In the genomic region with DNA sequence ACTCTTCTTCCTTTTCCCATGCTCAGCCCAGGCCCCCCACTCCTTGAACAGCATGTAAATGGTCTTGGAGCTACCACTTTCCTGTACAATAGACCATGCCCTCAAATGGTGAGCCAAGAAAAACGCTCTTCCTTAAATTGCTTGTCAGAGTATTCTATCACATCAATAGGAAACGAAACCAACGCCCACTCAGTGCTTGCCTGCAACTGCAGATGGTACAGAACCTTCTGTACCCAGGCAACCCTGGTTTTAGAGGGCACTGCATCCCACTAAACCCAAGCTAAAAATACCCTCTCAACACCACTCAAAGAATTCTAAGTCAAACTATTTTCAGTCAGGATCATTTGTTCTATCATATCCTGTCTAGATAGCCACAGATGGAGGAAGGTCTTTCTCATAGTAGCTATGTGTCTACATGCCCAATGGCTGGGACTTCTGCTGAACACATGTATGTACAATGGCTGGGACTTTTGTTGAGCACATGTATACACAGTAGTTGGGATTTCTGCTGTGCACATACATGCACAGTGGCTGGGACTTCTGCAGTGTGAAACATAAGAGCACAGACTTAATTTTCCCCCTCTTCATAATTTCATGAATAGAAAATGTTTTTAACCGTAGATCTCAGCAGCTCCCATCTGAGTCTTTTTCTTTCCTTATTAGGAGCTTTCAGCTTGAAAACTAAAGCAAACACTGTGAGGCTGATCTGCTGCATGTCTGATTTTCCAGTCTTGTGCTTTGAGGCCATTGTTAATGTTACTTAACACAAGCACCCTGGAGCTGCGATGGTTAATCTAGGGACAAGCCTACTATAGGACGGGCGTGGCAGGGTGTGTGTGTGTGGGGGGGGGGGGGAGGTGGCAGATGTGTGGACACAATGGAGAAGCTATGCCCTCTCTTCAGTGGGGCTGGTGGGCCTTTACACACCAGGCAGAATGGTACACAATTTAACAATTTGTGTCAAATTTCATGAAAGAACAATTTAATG, we compare ENCODE assay signal across 11 mouse cellular contexts. TPM values are rescaled to one million over a fixed set of nuclear protein-coding genes. Genes with fewer than 3 reads are reported as not detected.
DNase-seq lines count a peak whose midpoint lies in the region.
"Had no signal": no experiment of that assay in that cellular context is flagged by ENCODE, and none has a peak within 500 bp of the region (broad histone marks: within the 10 kb centered on the region; RNA-seq: fewer than 3 reads in every experiment).

No protein-coding gene starts in this region.

- peak; percentile 67 for DNase-seq in heart, adult 8-10 months (ENCODE audit: low spot score)
- no peak for DNase-seq in heart, postnatal 25 days (ENCODE audit: low spot score)
- peak; percentile 47 for DNase-seq in spleen, adult 18-20 months
- DNase-seq in spleen, adult 12 weeks (ENCODE audit: low spot score): no peak
- peak; percentile 62 for DNase-seq in brain, adult 2 months (ENCODE audit: low read depth, low spot score)
- peak; percentile 55 for DNase-seq in naive thymus-derived CD4-positive, alpha-beta T cell, adult 2 months (ENCODE audit: low read depth)
- no peak for DNase-seq in gastrocnemius, adult 18-20 months (ENCODE audit: low spot score)
- DNase-seq in urinary bladder, adult 2 months (ENCODE audit: low spot score): no peak
- DNase-seq: gastrocnemius, postnatal 36 days; liver, embryonic 13.5 days; midbrain, embryonic 14.5 days had no signal

- intact Hi-C loops in heart, postnatal 25 days (cut with DNase I): no loop called here

RNA-seq across cellular contexts. Expression of a gene that starts 7.8 kb away (rescaled TPM):
- total RNA-seq in heart, adult 8-10 months (2022): 1 to 10 TPM; 2.1 to 3.6 (median 2.8) TPM
- total RNA-seq in heart, postnatal 25 days (2021): 1 to 10 TPM; 1.6 to 3.3 TPM
- total RNA-seq in gastrocnemius, adult 18-20 months (2021): 1 to 10 TPM; 1.2 to 1.3 TPM
- polyA plus RNA-seq in urinary bladder, adult 2 months (2012; rRNA removed): 2.7 and 3.1 TPM in 2 replicates

Comparison
In these comparisons a context has a peak if more than half of its experiments do, and no peak if none do; other contexts are left out.
1. DNase-seq: peak in heart, adult 8-10 months (single experiment), spleen, adult 18-20 months (2 of 2), brain, adult 2 months (single experiment) and naive thymus-derived CD4-positive, alpha-beta T cell, adult 2 months (single experiment); none in heart, postnatal 25 days (single experiment), spleen, adult 12 weeks (single experiment), gastrocnemius, adult 18-20 months (single experiment) and urinary bladder, adult 2 months (single experiment).